Mouse (Mus musculus): ENCODE data around the gene Usp30.

GRCm38 (mm10) chr5:114173877-114174581 is 108.8 kb downstream of the Usp30 start:
- TF ChIP-seq CHD2 (IDR thresholded peaks at IDR 0.05; ENCODE audit: low read depth, low read length) (no peak), ZC3H11A (IDR thresholded peaks at IDR 0.05; ENCODE audit: borderline replicate concordance, low read depth, low read length) (no peak), ZNF384 (IDR thresholded peaks at IDR 0.05; ENCODE audit: low read depth, low read length) (no peak), MAFK (IDR thresholded peaks at IDR 0.05; ENCODE audit: insufficient read depth, low read depth, low read length) (no peak), HCFC1 (IDR thresholded peaks at IDR 0.05; ENCODE audit: borderline replicate concordance, insufficient read depth, low read length) (no peak)
